Mouse (Mus musculus) adrenal gland, adult 8-10 months (tissue): Measurements from ENCODE around the gene Msl2. TPM values are rescaled to one million over a fixed set of nuclear protein-coding genes. Genes with fewer than 3 reads are reported as not detected.

Source experiments
- DNase-seq: peaks from one replicate; pipeline ENCODE4 v3.0.0; 2022
- total RNA-seq, 4 experiments: library from RNA; stranded (reverse); gene quantifications; 2 replicates each; pipeline ENCODE4 v1.2.4; 2022

The Msl2 gene
- total RNA-seq = 10 to 100 TPM; 54.2 to 57.2 (median 54.9) TPM

GRCm38 (mm10) chr9:101073987-101074331, at the start of gene Msl2:
Msl2 (plus strand) TSS chr9:101074101.
- no peak for DNase-seq

DNA sequence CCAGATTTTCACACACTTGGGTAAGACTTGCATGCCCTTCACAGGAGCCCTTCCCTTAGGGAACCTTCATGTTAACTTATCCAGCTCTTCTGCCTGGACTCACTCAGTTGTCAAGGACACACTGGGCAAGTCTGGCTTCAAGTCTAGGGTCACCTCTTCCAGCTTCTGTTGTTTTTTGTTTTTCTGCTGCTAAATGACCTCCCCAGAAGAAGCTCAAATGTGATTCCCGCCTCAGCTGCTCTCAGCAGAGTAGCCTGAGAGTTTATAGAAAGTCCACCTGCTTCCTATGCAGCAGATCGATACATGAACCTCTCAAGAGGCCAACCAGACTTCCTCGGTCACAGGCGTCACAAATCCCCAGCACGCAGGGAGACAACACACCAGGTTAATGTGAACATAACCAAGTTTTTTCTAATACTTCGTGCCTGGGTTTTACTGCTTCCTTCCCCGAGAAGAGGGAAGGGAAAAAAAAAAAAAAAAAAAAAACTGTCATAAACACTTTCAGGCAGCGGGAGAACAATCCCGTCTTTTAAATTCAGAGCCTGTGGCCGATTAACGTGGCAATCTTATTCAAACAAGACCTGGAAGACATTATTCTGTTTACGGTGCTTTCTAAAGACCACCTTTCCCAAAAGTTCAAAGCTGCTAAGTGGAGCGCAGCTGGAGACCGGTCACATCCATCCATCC, 40.0 kb upstream of the Msl2 start:
- no peak for DNase-seq

GRCm38 (mm10) chr9:101034448-101035098, 39.3 kb upstream of the Msl2 start, which contains the start of gene Pccb:
Pccb (minus strand) TSS chr9:101034898.
- DNase-seq = peak; percentile 93

DNA sequence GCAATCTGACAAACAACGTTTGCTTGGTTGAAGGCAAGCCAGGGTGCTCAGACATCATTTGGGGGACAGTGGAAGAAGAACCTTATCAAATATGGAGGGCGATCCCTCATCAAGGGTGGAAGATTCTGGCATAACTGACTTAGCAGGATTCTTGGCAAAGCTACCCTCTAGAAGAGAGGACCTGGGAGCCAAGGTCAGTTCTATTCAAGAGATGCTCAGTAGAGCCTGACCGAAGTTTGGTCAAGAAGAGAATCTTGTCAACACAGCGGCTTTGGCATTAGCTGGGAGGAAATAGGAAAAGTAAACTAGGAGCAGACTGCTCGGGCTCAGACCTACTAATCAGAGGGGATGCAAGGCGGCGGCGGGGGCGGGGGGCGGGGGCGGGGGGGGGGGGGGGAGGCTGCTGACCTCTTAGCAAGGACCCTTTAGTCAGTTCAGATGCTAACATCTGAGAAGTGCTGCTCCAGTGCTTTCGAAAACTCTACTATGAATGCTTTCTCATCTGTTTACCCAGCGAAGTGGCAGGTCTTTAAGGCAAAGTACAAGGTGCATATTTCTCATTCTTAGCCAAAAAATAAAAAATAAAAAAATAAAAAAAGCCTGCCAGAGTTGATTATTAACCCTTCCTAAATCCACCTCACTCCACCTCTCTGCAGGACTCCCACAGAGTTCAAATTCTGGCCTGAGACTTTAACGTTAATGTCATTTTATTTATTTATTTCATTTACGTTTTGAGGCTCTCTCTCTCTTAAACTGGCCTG, 37.9 kb upstream of the Msl2 start:
- DNase-seq = no peak

DNA sequence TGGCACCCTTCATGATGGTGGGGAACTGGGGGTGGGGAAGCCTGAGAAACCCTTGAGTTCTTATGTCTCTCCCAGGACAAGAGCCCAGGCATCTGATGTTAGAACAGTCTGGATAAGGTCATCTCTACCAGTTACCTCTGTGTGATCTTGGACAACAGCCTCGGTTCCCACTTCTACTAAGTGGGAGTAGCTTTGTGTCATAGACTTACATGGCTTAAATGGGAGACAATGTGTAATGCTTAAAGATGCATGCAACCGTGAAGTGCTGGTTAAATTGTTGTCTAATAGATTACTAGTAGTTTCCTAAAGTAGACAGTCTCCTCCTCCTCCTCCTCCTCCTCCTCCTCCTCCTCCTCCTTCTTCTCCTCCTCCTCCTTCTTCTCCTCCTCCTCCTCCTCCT, 37.0 kb upstream of the Msl2 start:
- DNase-seq = no peak

DNA sequence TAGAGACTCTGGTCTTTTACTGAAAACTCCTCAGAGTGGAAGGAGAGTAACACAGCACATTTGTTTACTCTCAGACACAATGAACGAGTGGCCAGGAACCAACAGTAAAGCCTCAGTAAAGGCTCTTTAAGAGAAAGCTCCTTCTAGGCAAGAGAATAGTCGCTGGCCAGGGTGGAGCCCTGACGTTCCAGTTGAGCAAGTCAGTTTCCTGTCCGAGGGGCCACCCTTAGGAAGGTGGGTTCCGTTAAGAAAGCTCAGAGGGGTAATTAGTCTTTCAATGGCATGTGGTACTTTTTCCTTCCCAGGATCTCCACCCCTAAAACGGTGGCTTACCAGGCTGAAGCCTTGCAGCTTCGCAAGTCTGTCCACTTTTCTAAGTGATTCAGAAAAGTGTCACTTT, 36.5 kb upstream of the Msl2 start:
- no peak for DNase-seq

GRCm38 (mm10) chr9:101038634-101039033, 35.3 kb upstream of the Msl2 start:
- no peak for DNase-seq

DNA sequence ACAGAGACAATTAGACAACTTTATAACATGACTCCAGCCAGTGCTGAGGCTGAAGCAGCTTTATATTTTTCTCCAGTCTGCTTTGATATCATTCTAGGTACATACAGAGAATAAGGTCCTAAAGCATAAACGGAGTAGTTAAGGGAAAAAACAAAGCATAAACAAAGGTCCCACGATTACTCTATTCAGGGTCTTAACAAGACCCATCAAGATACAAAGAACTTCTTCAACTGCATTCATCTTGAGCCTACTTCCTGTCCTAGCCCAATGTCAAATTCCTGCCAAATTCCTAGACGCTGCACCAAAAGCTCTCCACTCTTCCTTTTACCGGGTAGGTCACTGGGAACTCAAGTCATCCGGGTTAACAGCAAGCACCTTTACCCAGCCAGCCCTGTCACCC, 32.4 kb upstream of the Msl2 start:
- no peak for DNase-seq

GRCm38 (mm10) chr9:101042249-101042648, 31.7 kb upstream of the Msl2 start:
- DNase-seq = no peak

- DNase-seq = no peak
Measured at GRCm38 (mm10) chr9:101045710-101046338, 28.1 kb upstream of the Msl2 start.

GRCm38 (mm10) chr9:101052007-101052406, 21.9 kb upstream of the Msl2 start:
- no peak for DNase-seq

DNA sequence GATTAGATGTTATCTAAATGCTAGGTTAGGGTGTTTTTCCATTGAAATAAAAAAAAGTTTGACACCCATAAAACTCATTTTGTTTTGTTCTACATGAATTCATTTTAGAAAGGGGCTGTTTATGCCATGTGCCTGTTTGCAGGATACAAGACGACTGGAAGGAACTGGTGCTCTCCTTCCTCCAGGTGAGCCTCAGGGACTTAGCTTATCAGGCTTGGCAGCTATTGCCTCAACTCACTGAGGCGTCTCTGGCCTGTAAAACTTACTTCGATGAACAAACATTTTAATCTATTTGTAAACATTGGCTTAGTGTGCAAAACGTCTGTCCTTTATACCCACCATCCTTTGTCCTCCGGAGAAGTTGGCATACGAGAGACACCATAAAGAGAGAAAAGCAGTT, 21.2 kb upstream of the Msl2 start:
- DNase-seq = no peak

GRCm38 (mm10) chr9:101053279-101053678, 20.6 kb upstream of the Msl2 start:
- no peak for DNase-seq

- DNase-seq = no peak
Measured at GRCm38 (mm10) chr9:101057156-101057555, 16.7 kb upstream of the Msl2 start.

GRCm38 (mm10) chr9:101061035-101061434, 12.9 kb upstream of the Msl2 start:
- no peak for DNase-seq

DNA sequence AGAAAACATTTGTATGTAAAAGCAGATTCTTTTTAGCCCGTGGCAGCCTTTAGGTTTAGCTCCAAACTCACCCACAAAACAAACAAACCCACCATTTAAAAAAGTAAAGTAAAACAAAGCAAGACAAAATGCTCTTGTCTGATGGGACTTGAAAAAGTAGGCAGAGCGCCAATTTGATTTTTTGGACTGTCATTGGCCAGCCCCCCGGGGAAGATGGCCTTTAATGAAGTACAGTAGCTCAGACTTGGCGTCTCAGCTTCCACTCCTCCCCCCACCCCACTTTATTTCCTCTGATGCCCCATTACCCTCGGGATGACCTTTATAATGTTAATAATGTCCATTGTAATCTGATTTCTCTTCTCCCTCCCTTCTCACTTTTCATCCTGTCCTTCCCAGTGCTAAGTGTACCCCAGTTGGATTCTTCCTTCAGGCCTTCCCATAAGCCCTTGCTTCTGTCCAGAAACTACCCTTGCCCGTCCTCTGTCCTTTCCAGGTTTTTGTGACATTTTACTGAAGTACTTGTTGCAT, 11.6 kb upstream of the Msl2 start:
- DNase-seq = no peak

GRCm38 (mm10) chr9:101065076-101065602, 8.8 kb upstream of the Msl2 start:
- no peak for DNase-seq

DNA sequence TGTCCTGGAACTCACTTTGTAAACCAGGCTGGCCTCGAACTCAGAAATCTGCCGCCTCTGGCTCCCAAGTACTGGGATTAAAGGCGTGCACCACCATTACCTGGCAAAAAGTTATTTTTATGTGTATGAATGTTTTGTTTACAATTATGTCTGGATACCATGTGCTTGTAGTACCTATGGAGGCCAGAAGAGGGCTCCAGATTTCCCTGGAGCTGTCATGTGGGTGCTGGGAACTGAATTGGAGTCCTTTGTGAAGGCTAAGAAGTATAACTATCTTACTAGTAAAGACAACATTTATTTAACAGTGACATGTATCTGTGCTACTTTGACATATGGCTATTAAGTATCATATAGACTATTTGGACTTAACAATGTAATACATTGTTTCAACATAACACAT, 4.1 kb upstream of the Msl2 start:
- DNase-seq = no peak

DNA sequence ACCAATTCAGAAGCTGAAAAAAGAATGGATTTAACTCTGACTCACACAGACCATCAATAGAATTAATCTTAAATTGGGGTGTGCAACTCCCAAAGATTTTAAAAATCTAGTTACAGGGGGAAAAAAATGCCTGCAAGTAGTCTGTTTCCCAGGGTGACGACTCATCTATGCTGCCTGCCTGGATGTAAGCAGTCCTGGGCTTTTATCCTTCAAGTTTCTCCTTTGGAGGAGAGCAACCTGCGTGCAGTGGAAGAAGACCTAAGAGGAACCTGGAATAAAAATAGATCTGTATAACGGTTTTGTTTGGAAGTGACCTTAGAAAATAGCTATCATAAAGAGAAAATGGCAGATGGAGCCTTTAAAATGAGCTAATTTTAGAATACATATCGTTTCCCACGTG, 1.4 kb upstream of the Msl2 start:
- no peak for DNase-seq

DNA sequence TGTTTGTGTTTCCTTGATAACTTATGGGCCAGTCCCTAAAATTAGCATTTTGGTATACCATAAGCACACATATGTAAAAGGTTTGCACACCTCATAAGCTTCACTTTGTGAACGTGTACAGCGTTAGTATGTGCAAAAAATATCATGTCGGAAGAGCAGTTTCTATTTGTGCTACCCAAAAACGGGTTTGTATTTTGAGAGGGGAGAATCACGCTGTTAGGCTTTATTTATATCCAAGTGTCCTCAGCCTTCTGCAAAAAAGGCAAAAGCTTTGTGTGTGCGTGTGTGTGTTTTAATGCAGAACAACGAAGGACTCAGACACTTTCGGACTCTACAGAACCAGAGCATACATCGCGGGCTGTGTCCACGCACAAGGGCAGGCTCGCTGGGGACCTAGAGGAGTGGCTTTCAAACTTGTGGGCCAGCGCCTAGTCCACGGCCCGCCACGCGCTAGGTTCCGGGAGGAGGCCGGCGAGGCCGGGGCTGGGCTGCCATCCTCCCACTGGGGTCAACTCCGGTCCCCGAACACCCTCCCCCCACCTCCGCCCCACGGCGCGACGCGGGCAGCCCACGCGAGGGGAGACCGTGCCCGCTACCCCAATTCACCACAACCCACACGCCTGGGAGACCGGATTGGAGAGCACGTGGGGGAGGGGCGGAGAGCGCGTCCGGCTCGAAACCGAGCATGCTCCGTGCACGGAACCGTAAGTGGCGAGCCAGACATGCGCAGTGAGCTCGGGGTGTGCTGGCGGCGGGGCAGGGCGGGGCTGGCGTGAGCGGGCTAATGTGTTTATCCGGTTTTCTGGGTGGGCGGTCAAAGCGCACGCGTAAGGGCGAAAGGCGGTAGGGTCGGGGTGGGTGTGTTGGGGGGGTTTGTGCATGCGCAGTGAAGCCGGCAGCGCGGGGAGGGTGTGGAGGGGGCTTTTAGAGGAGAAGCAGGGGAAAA, 587 bp upstream of the Msl2 start:
- DNase-seq = peak; percentile 99

DNA sequence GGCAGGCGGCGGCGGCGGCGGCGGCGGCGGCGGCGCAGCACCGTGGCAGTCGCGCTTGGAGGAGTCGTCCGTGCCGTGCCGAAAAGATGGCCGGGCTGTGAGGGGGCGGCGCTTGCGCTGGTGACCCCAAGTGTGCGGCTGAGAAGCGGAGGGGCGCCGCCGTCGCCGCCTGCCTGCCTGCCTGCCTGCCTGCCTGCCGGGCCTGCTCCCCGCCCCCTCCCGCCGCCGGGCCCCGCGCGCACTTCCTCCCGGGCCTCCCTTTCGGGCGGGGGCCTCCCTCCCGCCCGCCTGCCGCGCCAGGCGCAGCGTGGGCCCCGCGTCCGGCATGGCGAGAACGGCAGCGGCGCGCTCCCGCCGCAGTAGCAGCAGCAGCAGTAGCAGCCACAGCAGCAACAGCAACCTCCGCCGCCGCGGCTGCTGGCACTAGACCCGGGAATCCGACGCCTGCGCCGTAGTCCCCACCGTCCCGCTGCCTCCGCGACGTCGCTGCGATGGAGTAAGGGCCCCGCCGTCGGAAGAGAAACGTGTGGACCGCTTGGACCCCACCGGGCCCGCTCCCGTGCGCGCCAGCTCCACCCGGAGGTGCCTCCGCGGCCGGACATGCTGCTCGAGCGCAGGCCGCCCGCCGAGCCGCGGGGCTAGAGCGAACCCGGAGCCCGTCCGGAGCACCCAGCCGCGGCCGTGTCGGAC, 576 bp downstream of the Msl2 start:
- DNase-seq = peak; percentile 85
